Mouse (Mus musculus) hindbrain, embryonic 12.5 days (tissue): ENCODE results near the gene Blcap. TPM values are rescaled to one million over a fixed set of nuclear protein-coding genes. Genes with fewer than 3 reads are reported as not detected.

Experiments
- ATAC-seq: fragments of 200-750 bp; cut with Nextera tagmentation; 2 replicates; pipeline ENCODE4 v1.8.0; 2017; ENCODE audit warnings: moderate TSS enrichment; ENCODE audit not compliant: low FRiP score
- H3K27ac ChIP-seq: fragments of 300-500 bp; sonication (generic); 2 replicates; pipeline ENCODE4 v1.5.1; 2016; ENCODE audit warnings: mild to moderate bottlenecking
- H3K27me3 ChIP-seq: fragments of 300-500 bp; sonication (generic); 2 replicates; pipeline ENCODE4 v1.6.1; 2016; ENCODE audit warnings: mild to moderate bottlenecking
- H3K36me3 ChIP-seq: fragments of 300-500 bp; sonication (generic); 2 replicates; pipeline ENCODE4 v1.6.1; 2016; ENCODE audit warnings: mild to moderate bottlenecking
- H3K4me1 ChIP-seq: fragments of 300-500 bp; sonication (generic); 2 replicates; pipeline ENCODE4 v1.6.1; 2016
- H3K4me2 ChIP-seq: fragments of 300-500 bp; sonication (generic); replicated peaks from 2 replicates; pipeline ENCODE4 v1.6.1; 2016; ENCODE audit warnings: mild to moderate bottlenecking
- H3K4me3 ChIP-seq: fragments of 300-500 bp; sonication (generic); 2 replicates; pipeline ENCODE4 v1.5.1; 2016; ENCODE audit warnings: mild to moderate bottlenecking
- H3K9ac ChIP-seq: fragments of 300-500 bp; sonication (generic); 2 replicates; pipeline ENCODE4 v1.6.1; 2016; ENCODE audit warnings: mild to moderate bottlenecking, moderate library complexity
- H3K9me3 ChIP-seq: fragments of 300-500 bp; sonication (generic); replicated peaks from 2 replicates; pipeline ENCODE4 v1.6.1; 2016; ENCODE audit warnings: mild to moderate bottlenecking
- WGBS: fragments of 180-500 bp; shearing (Covaris S2); methylation state at CpG from one replicate; pipeline ENCODE4 v1.1.7; 2016; 5-methylcytosine and 5-hydroxymethylcytosine counted together
- polyA plus RNA-seq: library from polyadenylated mRNA; unstranded; fragments of >200 nt; fragmentation: Nextera tagmentation; extraction: Ambion mirVana; gene quantifications from 2 replicates; pipeline ENCODE4 v1.2.1, GENCODE M21; 2016

Blcap gene
- polyA plus RNA-seq, 1 experiment from 2014 or later: 140 TPM

DNA sequence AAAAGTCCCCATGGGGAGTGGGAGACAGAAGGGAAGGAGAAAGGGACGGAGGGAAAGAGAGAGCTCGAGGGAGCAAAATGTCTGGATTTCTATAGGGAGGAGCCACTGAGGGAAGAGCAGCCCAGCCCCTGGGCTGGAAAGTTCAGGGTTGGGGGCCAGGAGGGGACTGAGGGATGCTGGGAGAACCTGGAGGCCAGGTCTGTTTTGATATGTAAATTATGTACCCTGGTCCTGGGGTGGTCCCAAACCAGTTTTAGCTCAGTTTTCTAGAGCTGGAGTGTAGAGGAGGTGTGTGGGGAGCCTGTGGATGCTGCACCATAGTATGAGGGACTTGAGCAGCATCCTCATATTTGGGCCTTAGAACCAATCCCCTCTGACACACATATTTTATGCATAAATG, 2.2 kb downstream of the Blcap start:
- Histone ChIP-seq H3K9me3 (no peaks in the 10 kb centered on the region), H3K9ac (no peak overlapping the region), H3K27me3 (no peaks in the 10 kb centered on the region), H3K4me3 (no peak overlapping the region), H3K4me1 (peaks cover 30% of the 10 kb centered on the region), H3K27ac (no peak overlapping the region; the same call in 1 of the 2 replicates), H3K36me3 (peaks cover 4% of the 10 kb centered on the region; the same call in 1 of the 2 replicates), H3K4me2 (no peak overlapping the region)
- ATAC-seq: no peak
- 27% methylated on average over 2 of the region's 2 CpGs for WGBS

DNA sequence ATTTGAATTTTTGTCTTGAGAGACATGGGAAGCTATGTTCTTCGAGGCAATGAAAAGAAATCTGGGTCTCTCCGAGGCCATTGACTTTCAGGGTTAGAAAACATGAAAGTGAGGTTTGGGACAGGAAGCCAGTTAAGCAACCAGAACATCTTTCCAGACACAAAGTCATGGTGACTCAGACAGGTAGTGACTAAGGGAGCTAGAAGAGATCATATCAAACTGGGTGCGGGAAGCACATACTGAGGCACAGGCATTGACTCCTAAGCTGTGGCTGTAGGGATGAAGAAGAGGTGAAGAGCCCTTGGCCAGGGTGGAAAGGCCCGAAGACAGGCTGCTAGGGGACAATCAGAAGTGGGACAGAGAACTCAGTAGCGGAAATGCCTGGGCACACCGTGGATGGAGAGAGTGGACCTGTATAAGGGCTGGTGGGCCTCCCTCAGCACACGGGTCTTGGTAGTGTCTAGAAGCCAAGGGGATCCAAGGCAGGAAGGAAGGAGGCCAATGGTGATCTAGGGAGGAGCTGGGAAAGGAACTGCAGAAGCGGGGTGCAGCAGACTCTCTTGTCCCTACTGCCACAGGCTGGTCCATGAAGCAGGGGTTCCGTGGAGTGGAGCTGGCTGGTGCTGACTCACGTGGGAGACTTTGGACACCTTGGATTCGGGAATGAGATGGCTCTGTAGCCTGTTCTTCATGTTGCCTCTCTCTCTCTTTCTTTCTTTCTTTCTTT, 3.7 kb downstream of the Blcap start:
- peak overlapping the region; percentile 81 for H3K4me2 ChIP-seq
- peak overlapping the region; percentile 99 for H3K4me3 ChIP-seq
- peak overlapping the region; percentile 97 for H3K9ac ChIP-seq
- H3K4me1 ChIP-seq: peaks cover 40% of the 10 kb centered on the region
- no peaks in the 10 kb centered on the region for H3K27me3 ChIP-seq
- 92% methylated on average over 11 of the region's 11 CpGs for WGBS
- ATAC-seq: no peak
- H3K36me3 ChIP-seq: peaks cover 17% of the 10 kb centered on the region
- H3K27ac ChIP-seq: peak overlapping the region; percentile 91; the same call in 1 of the 2 replicates
- H3K9me3 ChIP-seq: peaks cover under 1% of the 10 kb centered on the region; the same call in 1 of the 2 replicates

DNA sequence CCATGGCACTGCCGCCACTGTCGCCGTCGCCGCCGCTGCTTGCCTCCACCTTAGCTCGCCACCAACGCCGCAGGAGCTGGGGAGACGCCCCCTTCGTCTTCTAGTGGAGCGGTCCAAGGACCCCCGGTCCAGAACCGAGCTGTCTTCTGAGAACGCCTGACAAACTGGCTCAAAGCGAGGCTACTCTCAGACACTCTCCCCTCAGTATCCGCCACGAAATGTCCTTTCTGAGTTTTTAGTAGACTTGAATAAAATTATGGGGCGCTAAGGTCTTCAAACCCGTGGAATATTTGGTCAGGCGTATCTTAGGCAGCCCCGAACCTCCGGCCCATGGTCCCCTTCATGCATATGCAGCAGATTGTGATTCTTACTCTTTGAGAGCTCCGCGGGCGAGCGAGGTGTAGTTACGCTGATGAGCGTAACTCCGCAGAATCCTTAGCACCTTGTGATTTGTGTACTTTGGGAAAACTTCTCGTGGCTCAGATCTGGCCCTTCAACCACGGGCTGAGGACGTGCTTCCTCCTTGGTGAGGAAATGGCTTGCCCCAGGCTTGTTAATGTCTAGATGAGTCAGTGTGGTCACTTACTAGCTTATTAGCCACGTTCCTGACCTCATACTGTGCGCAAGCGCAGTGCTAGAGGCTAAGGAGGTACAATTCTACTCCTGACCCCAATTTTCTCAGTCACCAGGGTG, 4.7 kb downstream of the Blcap start:
- H3K4me3 ChIP-seq: peak overlapping the region; percentile 99
- H3K4me2 ChIP-seq: peak overlapping the region; percentile 81
- peak; percentile 84 for ATAC-seq
- no peaks in the 10 kb centered on the region for H3K27me3 ChIP-seq
- under 1% methylated on average over 36 of the region's 36 CpGs for WGBS
- H3K9me3 ChIP-seq: peaks cover 10% of the 10 kb centered on the region
- peak overlapping the region; percentile 97 for H3K9ac ChIP-seq
- peaks cover 46% of the 10 kb centered on the region for H3K4me1 ChIP-seq
- H3K27ac ChIP-seq: peak overlapping the region; percentile 91
- peaks cover 27% of the 10 kb centered on the region for H3K36me3 ChIP-seq

DNA sequence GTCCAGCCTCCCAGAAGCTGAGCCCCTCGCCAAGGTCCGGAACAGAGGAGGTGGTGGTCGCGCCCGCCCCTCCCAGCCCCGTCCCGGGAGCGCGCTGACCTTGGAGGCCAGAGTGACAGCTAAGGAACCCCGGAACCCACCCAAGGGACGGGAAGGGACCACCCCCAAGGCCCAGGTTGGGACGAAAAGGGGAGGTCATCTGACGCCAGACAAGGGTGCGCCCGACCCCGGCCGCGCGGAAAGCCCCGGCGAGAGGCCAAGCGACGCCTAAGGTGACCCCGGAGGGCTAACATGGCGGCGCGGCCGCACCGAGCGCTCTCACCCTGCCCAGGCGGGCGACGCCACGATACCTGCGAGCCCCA, 5.2 kb downstream of the Blcap start:
- H3K9ac ChIP-seq: peak overlapping the region; percentile 97
- H3K36me3 ChIP-seq: peaks cover 32% of the 10 kb centered on the region
- H3K27ac ChIP-seq: peak overlapping the region; percentile 91
- under 1% methylated on average over 34 of the region's 35 CpGs for WGBS
- H3K27me3 ChIP-seq: no peaks in the 10 kb centered on the region
- peaks cover 43% of the 10 kb centered on the region for H3K4me1 ChIP-seq
- H3K4me3 ChIP-seq: peak overlapping the region; percentile 99
- ATAC-seq: no peak; the same call in 1 of the 2 replicates
- peak overlapping the region; percentile 81 for H3K4me2 ChIP-seq
- peaks cover 16% of the 10 kb centered on the region for H3K9me3 ChIP-seq

GRCm38 (mm10) chr2:157565446-157565845, 5.6 kb downstream of the Blcap start:
- no peaks in the 10 kb centered on the region for H3K27me3 ChIP-seq
- peak overlapping the region; percentile 91 for H3K27ac ChIP-seq
- peak overlapping the region; percentile 99 for H3K4me3 ChIP-seq
- peak overlapping the region; percentile 81 for H3K4me2 ChIP-seq
- ATAC-seq: no peak
- peak overlapping the region; percentile 97 for H3K9ac ChIP-seq
- peaks cover 16% of the 10 kb centered on the region for H3K9me3 ChIP-seq
- 7% methylated on average over 13 of the region's 13 CpGs for WGBS
- peaks cover 43% of the 10 kb centered on the region for H3K4me1 ChIP-seq
- peaks cover 33% of the 10 kb centered on the region for H3K36me3 ChIP-seq

DNA sequence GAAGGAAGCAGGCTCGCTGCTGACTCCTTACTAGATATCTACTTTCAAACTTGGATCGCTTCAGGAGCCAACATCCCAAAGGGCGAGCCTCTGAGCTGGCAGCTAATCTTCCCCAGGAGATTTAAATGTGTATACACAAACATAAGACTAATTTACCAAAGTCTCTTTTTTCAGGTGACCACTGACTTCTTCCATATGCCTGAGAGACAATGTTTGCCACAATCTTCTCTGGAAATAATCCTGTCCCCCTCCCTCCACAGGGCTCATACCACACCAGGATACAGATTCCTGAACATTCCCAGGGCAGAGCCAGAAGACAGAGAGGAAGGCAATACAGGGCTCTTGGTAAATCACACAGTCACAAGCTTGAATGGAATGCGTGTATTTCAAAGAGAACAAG, 6.4 kb downstream of the Blcap start:
- Histone ChIP-seq H3K4me1 (peaks cover 43% of the 10 kb centered on the region), H3K36me3 (peaks cover 40% of the 10 kb centered on the region), H3K27ac (no peak overlapping the region), H3K9ac (peak overlapping the region; percentile 97), H3K4me2 (peak overlapping the region; percentile 81), H3K4me3 (peak overlapping the region; percentile 99), H3K9me3 (peaks cover 19% of the 10 kb centered on the region), H3K27me3 (no peaks in the 10 kb centered on the region)
- 80% methylated on average over 4 of the region's 4 CpGs for WGBS
- no peak for ATAC-seq

DNA sequence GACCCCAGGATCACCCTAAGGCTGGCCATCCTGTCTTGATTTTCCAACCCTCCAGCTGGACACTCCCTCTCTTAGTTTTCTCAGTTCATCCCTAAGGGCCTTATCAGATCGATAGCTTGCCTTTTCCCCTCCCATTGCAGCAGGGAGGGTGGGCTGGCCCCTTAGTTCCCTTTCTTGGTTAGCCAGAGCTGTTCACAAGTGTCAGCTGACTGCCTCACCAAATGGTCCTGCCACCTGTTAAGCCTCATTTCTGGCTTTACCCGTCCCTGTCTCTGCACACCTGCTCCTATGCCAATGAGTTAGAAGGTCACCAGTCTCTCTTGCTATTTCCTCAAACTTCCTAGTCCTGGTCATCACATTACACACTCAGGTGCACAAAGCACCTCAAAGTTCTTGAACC, 8.0 kb downstream of the Blcap start:
- ATAC-seq: no peak
- 61% methylated on average over 2 of the region's 2 CpGs for WGBS
- Histone ChIP-seq H3K9ac (peak overlapping the region; percentile 27; the same call in 1 of the 2 replicates), H3K36me3 (peaks cover 48% of the 10 kb centered on the region), H3K27ac (peak overlapping the region; percentile 81), H3K4me3 (0 out of 2 replicates have a peak overlapping the region, but pooled peaks have one; percentile 60), H3K4me2 (peak overlapping the region; percentile 77), H3K9me3 (peaks cover 32% of the 10 kb centered on the region), H3K4me1 (peaks cover 54% of the 10 kb centered on the region), H3K27me3 (no peaks in the 10 kb centered on the region)

GRCm38 (mm10) chr2:157561165-157561836, 9.8 kb downstream of the Blcap start:
- WGBS: 41% methylated on average over 27 of the region's 27 CpGs
- Histone ChIP-seq H3K4me1 (peaks cover 51% of the 10 kb centered on the region), H3K36me3 (peaks cover 64% of the 10 kb centered on the region), H3K27me3 (no peaks in the 10 kb centered on the region), H3K9me3 (peaks cover 38% of the 10 kb centered on the region), H3K4me3 (peak overlapping the region; percentile 60), H3K4me2 (peak overlapping the region; percentile 77), H3K9ac (peak overlapping the region; percentile 78), H3K27ac (peak overlapping the region; percentile 81)
- peak; percentile 57 for ATAC-seq

DNA sequence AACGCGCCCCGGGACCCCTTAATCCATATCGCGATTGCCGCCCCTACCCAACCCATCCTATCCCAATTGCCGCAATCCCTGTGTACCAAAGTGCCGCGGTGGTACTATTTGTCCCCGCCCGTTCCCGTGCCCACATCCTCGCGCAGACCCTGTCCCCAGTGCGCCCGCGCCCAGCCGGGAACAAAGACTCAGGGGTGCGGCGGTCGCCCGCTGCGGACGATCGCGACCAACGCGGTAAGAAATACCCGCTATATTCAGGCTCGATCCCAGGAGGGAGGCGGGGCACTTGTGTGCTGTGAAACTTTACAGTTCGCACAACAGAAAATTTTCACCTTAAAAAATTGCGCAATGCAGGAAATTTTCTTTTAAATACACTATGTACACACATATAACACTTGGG, 10.8 kb downstream of the Blcap start:
- Histone ChIP-seq H3K36me3 (peaks cover 66% of the 10 kb centered on the region), H3K4me2 (peak overlapping the region; percentile 77), H3K9ac (peak overlapping the region; percentile 84), H3K4me3 (peak overlapping the region; percentile 60), H3K4me1 (peaks cover 57% of the 10 kb centered on the region), H3K9me3 (peaks cover 38% of the 10 kb centered on the region), H3K27ac (peak overlapping the region; percentile 90), H3K27me3 (no peaks in the 10 kb centered on the region)
- 0 out of 2 replicates have a peak, but pooled peaks have one; percentile 12 for ATAC-seq
- 48% methylated on average over 33 of the region's 33 CpGs for WGBS

GRCm38 (mm10) chr2:157559858-157560257, 11.2 kb downstream of the Blcap start, which contains the start of gene Nnat:
TSS of gene Nnat (plus strand) at chr2:157560078.
- peaks cover 38% of the 10 kb centered on the region for H3K9me3 ChIP-seq
- H3K36me3 ChIP-seq: peaks cover 66% of the 10 kb centered on the region
- H3K4me3 ChIP-seq: peak within 1 kb of the TSS; percentile 60
- peak; percentile 71 for ATAC-seq
- peak within 1 kb of the TSS; percentile 77 for H3K4me2 ChIP-seq
- 57% methylated on average over 27 of the region's 27 CpGs for WGBS
- peak within 1 kb of the TSS; percentile 90 for H3K27ac ChIP-seq
- H3K27me3 ChIP-seq: no peaks in the 10 kb centered on the region
- H3K4me1 ChIP-seq: peaks cover 52% of the 10 kb centered on the region
- H3K9ac ChIP-seq: peak within 1 kb of the TSS; percentile 84

DNA sequence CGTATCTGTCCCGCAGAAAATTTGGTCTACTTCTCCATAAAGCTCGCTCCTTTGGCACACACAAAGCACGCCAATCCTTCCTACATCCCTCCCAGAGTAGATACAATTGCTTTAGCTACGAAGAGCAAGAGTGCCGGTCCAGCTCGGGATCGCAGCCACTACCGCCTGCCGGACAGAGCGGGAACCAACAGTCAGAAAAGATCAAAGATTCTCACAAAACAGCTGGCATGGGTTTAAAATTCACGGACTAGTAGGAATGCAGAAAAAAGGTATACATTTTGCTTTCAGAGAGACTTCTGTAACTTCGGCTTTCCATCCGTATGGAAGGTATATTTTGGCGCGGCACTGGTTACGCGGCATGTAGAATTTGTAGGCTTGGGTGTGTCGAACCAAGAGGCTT, 11.6 kb downstream of the Blcap start:
- Histone ChIP-seq H3K4me2 (peak overlapping the region; percentile 77), H3K4me3 (peak overlapping the region; percentile 60), H3K27ac (peak overlapping the region; percentile 90), H3K9ac (peak overlapping the region; percentile 41; the same call in 1 of the 2 replicates), H3K36me3 (peaks cover 66% of the 10 kb centered on the region), H3K4me1 (peaks cover 48% of the 10 kb centered on the region), H3K27me3 (no peaks in the 10 kb centered on the region), H3K9me3 (peaks cover 38% of the 10 kb centered on the region)
- 51% methylated on average over 19 of the region's 19 CpGs for WGBS
- ATAC-seq: no peak

DNA sequence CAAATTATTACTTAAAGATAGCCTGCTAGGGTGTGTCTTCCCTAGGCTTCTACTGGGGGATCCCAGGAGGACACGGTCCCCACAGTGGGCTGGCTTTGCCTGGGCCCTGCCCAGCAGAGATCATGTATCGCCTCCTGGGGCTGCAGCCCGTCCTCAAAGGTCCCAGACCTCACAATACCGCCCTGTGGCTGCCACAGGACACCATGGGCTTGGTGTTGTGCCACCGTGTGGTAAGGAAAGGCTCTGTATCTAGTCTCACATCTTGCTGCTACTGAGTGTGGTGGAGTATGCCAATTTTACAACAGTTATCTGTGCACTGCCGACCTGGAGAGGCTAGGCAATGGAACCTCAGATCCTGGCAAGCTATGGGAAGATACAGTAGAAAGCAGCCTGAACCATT, 12.6 kb downstream of the Blcap start:
- Histone ChIP-seq H3K4me3 (no peak overlapping the region), H3K9ac (no peak overlapping the region), H3K27ac (0 out of 2 replicates have a peak overlapping the region, but pooled peaks have one; percentile 12), H3K4me2 (no peak overlapping the region), H3K9me3 (peaks cover 38% of the 10 kb centered on the region), H3K36me3 (peaks cover 58% of the 10 kb centered on the region), H3K4me1 (peaks cover 47% of the 10 kb centered on the region), H3K27me3 (no peaks in the 10 kb centered on the region)
- WGBS: 42% methylated on average over 6 of the region's 6 CpGs
- ATAC-seq: 0 out of 2 replicates have a peak, but pooled peaks have one; percentile 12
